ENCODE assay signal across 24 mouse cellular contexts in the genomic region with DNA sequence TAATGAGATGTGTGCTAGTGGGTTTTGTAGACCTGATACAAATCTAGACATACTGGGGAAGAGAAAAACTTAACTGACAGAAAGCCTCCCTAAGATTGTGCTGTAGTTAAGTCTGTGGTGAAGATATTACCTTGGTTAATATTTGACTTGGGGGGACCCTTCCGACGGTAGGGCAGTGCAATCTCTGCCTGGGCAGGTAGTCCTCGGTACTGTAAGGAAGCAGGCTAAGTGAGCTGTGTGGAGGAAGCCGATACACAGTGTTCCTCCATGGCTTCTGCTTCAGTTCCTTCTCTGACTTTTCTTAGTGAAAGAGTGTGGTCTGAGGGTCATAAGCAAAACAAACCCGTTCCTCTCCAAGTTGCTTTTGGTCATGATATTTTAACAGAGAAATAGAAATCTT.
DNase-seq lines count a peak whose midpoint lies in the region; ATAC-seq and TF ChIP-seq lines count a peak whose summit lies in the region.
"Had no signal": no experiment of that assay in that cellular context is flagged by ENCODE, and none has a peak within 500 bp of the region (broad histone marks: within the 10 kb centered on the region; RNA-seq: fewer than 3 reads in every experiment).

No protein-coding gene starts in this region.

- peak; percentile 60; the same call in 1 of the 2 replicates for ATAC-seq in kidney, embryonic 14.5 days (ENCODE audit: low FRiP score, low TSS enrichment)
- ATAC-seq in kidney, embryonic 16.5 days (ENCODE audit: low FRiP score, low TSS enrichment): peak; percentile 73; the same call in 1 of the 2 replicates
- ATAC-seq in intestine, embryonic 15.5 days: peak; percentile 91
- no peak for ATAC-seq in intestine, postnatal 0 days
- ATAC-seq in forebrain, postnatal 0 days: no peak
- ATAC-seq: activated CD4-positive, CD25-positive, alpha-beta regulatory T cell, adult 4 months; CD4-positive, CD25-positive, alpha-beta regulatory T cell, adult 4 months; forebrain, embryonic 13.5 days; Patski had no signal

- no peaks in the 10 kb centered on the region; the same call in 1 of the 2 replicates for H3K4me1 ChIP-seq in kidney, embryonic 14.5 days (ENCODE audit: control insufficient read depth, insufficient read depth, low read length)
- H3K4me1 ChIP-seq in kidney, embryonic 16.5 days (ENCODE audit: insufficient read depth, low read length): peaks cover 11% of the 10 kb centered on the region; the same call in 1 of the 2 replicates
- no peaks in the 10 kb centered on the region for H3K4me1 ChIP-seq in intestine, embryonic 15.5 days (replicated peaks)
- H3K4me1 ChIP-seq in intestine, postnatal 0 days (replicated peaks; ENCODE audit: control insufficient read depth, insufficient read depth, low read length): no peaks in the 10 kb centered on the region
- H3K4me1 ChIP-seq in forebrain, postnatal 0 days (ENCODE audit: insufficient read depth): no peaks in the 10 kb centered on the region
- H3K4me1 ChIP-seq: embryonic facial prominence, embryonic 10.5 days; embryonic facial prominence, embryonic 12.5 days; forebrain, embryonic 13.5 days had no signal

- no peaks in the 10 kb centered on the region for H3K9me3 ChIP-seq in kidney, embryonic 14.5 days (ENCODE audit: control insufficient read depth, low read length)
- no peaks in the 10 kb centered on the region for H3K9me3 ChIP-seq in kidney, embryonic 16.5 days (ENCODE audit: low read length)
- H3K9me3 ChIP-seq in intestine, embryonic 15.5 days: no peaks in the 10 kb centered on the region
- H3K9me3 ChIP-seq in intestine, postnatal 0 days (ENCODE audit: control insufficient read depth): no peaks in the 10 kb centered on the region
- H3K9me3 ChIP-seq in forebrain, postnatal 0 days (ENCODE audit: low read length): no peaks in the 10 kb centered on the region
- H3K9me3 ChIP-seq: embryonic facial prominence, embryonic 10.5 days; embryonic facial prominence, embryonic 12.5 days; forebrain, embryonic 13.5 days; G1E had no signal

- H3K27ac ChIP-seq in kidney, embryonic 14.5 days (ENCODE audit: low read depth, low read length): no peak overlapping the region
- H3K27ac ChIP-seq in kidney, embryonic 16.5 days (ENCODE audit: low read length): no peak overlapping the region
- H3K27ac ChIP-seq in intestine, embryonic 15.5 days: no peak overlapping the region
- no peak overlapping the region for H3K27ac ChIP-seq in intestine, postnatal 0 days (ENCODE audit: low read depth, low read length)
- H3K27ac ChIP-seq in forebrain, postnatal 0 days (ENCODE audit: low read depth, low read length): no peak overlapping the region
- H3K27ac ChIP-seq: embryonic facial prominence, embryonic 10.5 days; embryonic facial prominence, embryonic 12.5 days; forebrain, embryonic 13.5 days had no signal

- no peak overlapping the region for H3K9ac ChIP-seq in kidney, embryonic 14.5 days (ENCODE audit: low read depth, low read length)
- H3K9ac ChIP-seq in kidney, embryonic 16.5 days (replicated peaks; ENCODE audit: low read length): no peak overlapping the region
- no peak overlapping the region for H3K9ac ChIP-seq in intestine, embryonic 15.5 days
- H3K9ac ChIP-seq in intestine, postnatal 0 days (ENCODE audit: low read depth, low read length): no peak overlapping the region
- H3K9ac ChIP-seq in forebrain, postnatal 0 days: no peak overlapping the region
- H3K9ac ChIP-seq: embryonic facial prominence, embryonic 12.5 days; forebrain, embryonic 13.5 days had no signal

- 72% methylated on average over 5 of the region's 5 CpGs for WGBS in kidney, embryonic 14.5 days
- WGBS in kidney, embryonic 16.5 days: 65% methylated on average over 5 of the region's 5 CpGs
- 73% methylated on average over 5 of the region's 5 CpGs for WGBS in intestine, embryonic 15.5 days
- 49% methylated on average over 5 of the region's 5 CpGs for WGBS in intestine, postnatal 0 days
- 97% methylated on average over 5 of the region's 5 CpGs for WGBS in forebrain, postnatal 0 days

- H3K27me3 ChIP-seq in kidney, embryonic 14.5 days (ENCODE audit: control insufficient read depth, insufficient read depth, low read length): no peaks in the 10 kb centered on the region
- H3K27me3 ChIP-seq in kidney, embryonic 16.5 days (ENCODE audit: insufficient read depth, low read length): no peaks in the 10 kb centered on the region
- no peaks in the 10 kb centered on the region for H3K27me3 ChIP-seq in intestine, embryonic 15.5 days (replicated peaks)
- H3K27me3 ChIP-seq in intestine, postnatal 0 days (replicated peaks; ENCODE audit: control insufficient read depth, insufficient read depth, low read length): no peaks in the 10 kb centered on the region
- H3K27me3 ChIP-seq in forebrain, postnatal 0 days (ENCODE audit: insufficient read depth, low read length): no peaks in the 10 kb centered on the region
- H3K27me3 ChIP-seq: CH12.LX; embryonic facial prominence, embryonic 12.5 days; forebrain, embryonic 13.5 days; Patski had no signal

- no peak for TF ChIP-seq CTCF in intestine, postnatal 0 days (IDR thresholded peaks at IDR 0.05; ENCODE audit: low read depth)
- no peak for TF ChIP-seq CTCF in forebrain, postnatal 0 days (IDR thresholded peaks at IDR 0.05; ENCODE audit: low read depth)

- H3K4me3 ChIP-seq in kidney, embryonic 14.5 days (ENCODE audit: low read length): no peak overlapping the region
- H3K4me3 ChIP-seq in kidney, embryonic 16.5 days (ENCODE audit: low read length): no peak overlapping the region
- no peak overlapping the region for H3K4me3 ChIP-seq in intestine, embryonic 15.5 days (replicated peaks)
- no peak overlapping the region for H3K4me3 ChIP-seq in intestine, postnatal 0 days (ENCODE audit: low read depth, low read length)
- no peak overlapping the region for H3K4me3 ChIP-seq in forebrain, postnatal 0 days (ENCODE audit: low read depth, low read length)
- H3K4me3 ChIP-seq: embryonic facial prominence, embryonic 10.5 days; embryonic facial prominence, embryonic 12.5 days; forebrain, embryonic 13.5 days had no signal

- H3K4me2 ChIP-seq in kidney, embryonic 14.5 days (replicated peaks; ENCODE audit: low read depth, low read length): no peak overlapping the region
- H3K4me2 ChIP-seq in kidney, embryonic 16.5 days (replicated peaks; ENCODE audit: low read depth, low read length): no peak overlapping the region
- no peak overlapping the region for H3K4me2 ChIP-seq in intestine, embryonic 15.5 days (replicated peaks)
- H3K4me2 ChIP-seq in intestine, postnatal 0 days (replicated peaks; ENCODE audit: low read depth): peak overlapping the region; percentile 22
- H3K4me2 ChIP-seq in forebrain, postnatal 0 days (ENCODE audit: low read depth): no peak overlapping the region
- H3K4me2 ChIP-seq: embryonic facial prominence, embryonic 12.5 days; forebrain, embryonic 13.5 days had no signal

- no peaks in the 10 kb centered on the region for H3K36me3 ChIP-seq in kidney, embryonic 14.5 days (ENCODE audit: control insufficient read depth, insufficient read depth, low read length)
- H3K36me3 ChIP-seq in kidney, embryonic 16.5 days (ENCODE audit: insufficient read depth, low read length): no peaks in the 10 kb centered on the region
- no peaks in the 10 kb centered on the region for H3K36me3 ChIP-seq in intestine, embryonic 15.5 days
- no peaks in the 10 kb centered on the region for H3K36me3 ChIP-seq in intestine, postnatal 0 days (ENCODE audit: control insufficient read depth, insufficient read depth)
- H3K36me3 ChIP-seq in forebrain, postnatal 0 days (ENCODE audit: insufficient read depth): no peaks in the 10 kb centered on the region
- H3K36me3 ChIP-seq: embryonic facial prominence, embryonic 10.5 days; embryonic facial prominence, embryonic 12.5 days; G1E had no signal

- DNase-seq in kidney, adult 8-10 months: no peak
- no peak for DNase-seq in kidney, postnatal 14 days
- DNase-seq in forebrain, postnatal 0 days: no peak
- DNase-seq: adrenal gland, adult 8-10 months; adrenal gland, postnatal 14 days; adrenal gland, postnatal 36 days; B cell, adult 2 months; cerebellum, adult 11-12 months; cerebellum, adult 2 months; cerebellum, adult 9-10 months; cerebellum, postnatal 10 days; cerebellum, postnatal 25 days had no signal

Comparison
In these comparisons a context has a peak if more than half of its experiments do, and no peak if none do; other contexts are left out.
1. ATAC-seq: peak in kidney, embryonic 14.5 days (single experiment), kidney, embryonic 16.5 days (single experiment) and intestine, embryonic 15.5 days (single experiment); none in intestine, postnatal 0 days (single experiment) and forebrain, postnatal 0 days (single experiment).